Mouse (Mus musculus): ENCODE results near the gene Grip1. TPM values are rescaled to one million over a fixed set of nuclear protein-coding genes. Genes with fewer than 3 reads are reported as not detected.

Grip1 gene
- polyA plus RNA-seq, 1 experiment from 2014 or later: 4.7 TPM

DNA sequence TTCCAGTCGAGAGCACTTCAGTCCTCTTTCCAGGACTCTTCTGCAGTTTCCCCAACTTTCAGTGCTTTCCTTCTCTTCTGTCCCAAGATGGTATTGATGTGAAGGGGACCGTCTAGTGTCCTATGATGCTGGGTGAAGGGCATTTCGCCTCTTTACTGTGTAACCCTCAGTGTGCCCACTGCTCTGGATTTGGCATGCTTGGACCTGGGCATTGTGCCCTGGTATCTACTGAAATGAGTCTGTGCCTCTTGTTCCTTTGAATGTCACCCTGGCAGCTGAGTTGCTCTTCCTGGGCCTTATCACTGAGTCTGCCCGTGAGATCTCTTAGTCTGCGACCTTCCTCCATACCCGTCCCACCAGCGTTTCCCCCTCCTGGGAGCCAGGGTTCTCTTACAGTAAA, 9.7 kb downstream of the Grip1 start:
- Histone ChIP-seq H3K9ac (no peak overlapping the region), H3K4me1 (peaks cover 7% of the 10 kb centered on the region; the same call in 1 of the 2 replicates), H3K27ac (no peak overlapping the region), H3K27me3 (no peaks in the 10 kb centered on the region), H3K4me3 (no peak overlapping the region), H3K4me2 (no peak overlapping the region), H3K9me3 (no peaks in the 10 kb centered on the region), H3K36me3 (no peaks in the 10 kb centered on the region)
- ATAC-seq (ENCODE audit: insufficient number of reproducible peaks, insufficient read depth, low FRiP score, low TSS enrichment, low read depth): no peak
- 89% methylated on average over 7 of the region's 7 CpGs for WGBS

DNA sequence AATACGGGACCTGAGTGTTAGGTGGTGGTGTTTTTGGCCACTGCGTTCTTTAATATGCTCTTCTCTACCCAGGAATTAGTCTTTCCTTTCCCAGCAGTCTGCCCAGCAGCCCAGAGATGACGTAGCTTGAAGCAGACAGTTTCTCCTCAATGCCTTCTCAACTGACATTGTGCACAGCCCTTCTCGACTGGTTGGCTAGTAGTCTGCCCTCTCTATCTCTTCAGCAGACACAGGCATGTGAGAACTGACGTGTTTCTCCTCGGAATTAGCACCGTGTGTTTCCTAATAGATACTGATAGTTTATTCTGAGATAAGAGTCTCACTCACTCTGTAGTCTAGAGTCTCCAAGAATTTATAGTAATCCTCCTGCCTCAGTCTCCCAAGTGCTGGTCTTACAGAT, 10.2 kb downstream of the Grip1 start:
- no peak for ATAC-seq (ENCODE audit: insufficient number of reproducible peaks, insufficient read depth, low FRiP score, low TSS enrichment, low read depth)
- H3K27ac ChIP-seq: no peak overlapping the region
- H3K4me2 ChIP-seq: no peak overlapping the region
- no peaks in the 10 kb centered on the region for H3K9me3 ChIP-seq
- H3K4me3 ChIP-seq: no peak overlapping the region
- no peaks in the 10 kb centered on the region for H3K27me3 ChIP-seq
- no peak overlapping the region for H3K9ac ChIP-seq
- no peaks in the 10 kb centered on the region for H3K36me3 ChIP-seq
- peaks cover 7% of the 10 kb centered on the region; the same call in 1 of the 2 replicates for H3K4me1 ChIP-seq
- WGBS: 89% methylated on average over 7 of the region's 7 CpGs

DNA sequence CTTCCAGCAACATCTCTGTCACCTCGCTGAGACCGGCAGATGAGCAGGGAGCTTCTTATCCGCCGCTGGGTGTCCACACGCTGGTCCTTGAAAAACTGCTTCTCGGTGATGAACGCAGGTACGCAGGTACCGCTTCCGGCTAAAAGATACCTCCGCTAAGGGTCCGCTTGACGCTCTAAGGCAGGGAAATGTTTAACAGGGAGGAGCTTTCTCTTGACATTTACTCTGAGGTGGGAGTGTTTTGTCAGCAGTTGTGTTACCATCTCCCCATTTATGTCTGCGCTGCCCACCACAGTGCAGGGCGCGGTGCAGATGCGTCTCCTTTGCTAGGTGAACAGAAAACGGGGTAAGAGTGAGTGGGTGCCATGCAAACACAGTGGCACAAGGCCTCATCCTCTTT, 14.3 kb downstream of the Grip1 start:
- no peak for ATAC-seq (ENCODE audit: insufficient number of reproducible peaks, insufficient read depth, low FRiP score, low TSS enrichment, low read depth)
- no peaks in the 10 kb centered on the region for H3K36me3 ChIP-seq
- 93% methylated on average over 18 of the region's 18 CpGs for WGBS
- H3K27me3 ChIP-seq: no peaks in the 10 kb centered on the region
- no peak overlapping the region for H3K4me3 ChIP-seq
- H3K4me2 ChIP-seq: no peak overlapping the region
- H3K4me1 ChIP-seq: no peaks in the 10 kb centered on the region
- H3K27ac ChIP-seq: no peak overlapping the region
- H3K9ac ChIP-seq: no peak overlapping the region
- no peaks in the 10 kb centered on the region for H3K9me3 ChIP-seq

- WGBS: 98% methylated on average over 1 of the region's 1 CpGs
- Histone ChIP-seq H3K4me3 (no peak overlapping the region), H3K9me3 (no peaks in the 10 kb centered on the region), H3K4me2 (no peak overlapping the region), H3K27me3 (no peaks in the 10 kb centered on the region), H3K36me3 (no peaks in the 10 kb centered on the region), H3K27ac (no peak overlapping the region), H3K9ac (no peak overlapping the region), H3K4me1 (no peaks in the 10 kb centered on the region)
- no peak for ATAC-seq (ENCODE audit: insufficient number of reproducible peaks, insufficient read depth, low FRiP score, low TSS enrichment, low read depth)
Measured at GRCm38 (mm10) chr10:119470096-119470495, 16.5 kb downstream of the Grip1 start.

DNA sequence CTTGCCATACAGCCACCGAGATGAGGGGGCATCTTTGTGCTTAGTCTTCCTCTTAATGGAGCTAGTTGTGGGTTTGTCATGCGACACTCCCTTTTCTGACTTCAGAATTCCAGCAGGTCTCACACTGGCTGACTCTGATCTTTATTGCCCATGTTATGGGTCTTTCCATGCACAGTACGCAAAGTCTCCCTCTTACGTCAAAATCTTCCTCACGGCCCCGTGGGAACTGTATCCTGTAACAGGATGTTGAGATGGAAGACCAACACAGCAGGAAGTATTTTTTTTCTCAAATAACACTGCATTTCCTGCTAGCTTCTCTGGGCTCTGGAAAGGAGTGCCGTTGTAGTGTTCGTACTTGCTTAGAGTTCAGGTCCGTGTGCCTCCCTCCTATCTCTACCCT, 21.5 kb downstream of the Grip1 start:
- H3K9me3 ChIP-seq: no peaks in the 10 kb centered on the region
- 63% methylated on average over 9 of the region's 9 CpGs for WGBS
- H3K27me3 ChIP-seq: no peaks in the 10 kb centered on the region
- no peak overlapping the region for H3K27ac ChIP-seq
- no peak for ATAC-seq (ENCODE audit: insufficient number of reproducible peaks, insufficient read depth, low FRiP score, low TSS enrichment, low read depth)
- no peak overlapping the region for H3K4me2 ChIP-seq
- H3K4me3 ChIP-seq: no peak overlapping the region
- H3K36me3 ChIP-seq: no peaks in the 10 kb centered on the region
- no peaks in the 10 kb centered on the region for H3K4me1 ChIP-seq
- H3K9ac ChIP-seq: no peak overlapping the region

DNA sequence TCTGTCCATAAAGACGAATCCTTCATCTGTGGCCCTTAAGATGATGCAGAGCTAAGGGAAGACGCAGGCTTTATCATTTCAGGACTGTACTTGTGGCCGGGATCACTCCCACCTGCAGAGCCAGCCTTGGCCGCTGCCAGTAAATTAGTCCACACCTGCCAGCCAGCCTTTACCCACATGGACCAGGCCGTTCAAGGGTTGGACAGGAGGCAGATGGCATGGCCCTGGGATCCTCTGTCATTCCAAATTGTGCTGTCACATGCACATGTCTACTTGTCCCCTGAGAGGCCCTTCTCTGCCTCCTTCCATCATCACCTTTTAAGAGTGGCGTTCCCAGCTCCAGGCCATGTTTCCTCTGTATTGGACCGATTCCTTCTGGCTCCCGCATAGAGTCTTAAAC, 24.0 kb downstream of the Grip1 start:
- no peaks in the 10 kb centered on the region for H3K27me3 ChIP-seq
- H3K4me2 ChIP-seq: no peak overlapping the region
- no peak for ATAC-seq (ENCODE audit: insufficient number of reproducible peaks, insufficient read depth, low FRiP score, low TSS enrichment, low read depth)
- H3K27ac ChIP-seq: no peak overlapping the region
- H3K4me3 ChIP-seq: no peak overlapping the region
- no peaks in the 10 kb centered on the region for H3K36me3 ChIP-seq
- whole genome bisulfite sequencing: 87% methylated on average over 8 of the region's 8 CpGs
- no peaks in the 10 kb centered on the region for H3K9me3 ChIP-seq
- no peaks in the 10 kb centered on the region for H3K4me1 ChIP-seq
- no peak overlapping the region for H3K9ac ChIP-seq

DNA sequence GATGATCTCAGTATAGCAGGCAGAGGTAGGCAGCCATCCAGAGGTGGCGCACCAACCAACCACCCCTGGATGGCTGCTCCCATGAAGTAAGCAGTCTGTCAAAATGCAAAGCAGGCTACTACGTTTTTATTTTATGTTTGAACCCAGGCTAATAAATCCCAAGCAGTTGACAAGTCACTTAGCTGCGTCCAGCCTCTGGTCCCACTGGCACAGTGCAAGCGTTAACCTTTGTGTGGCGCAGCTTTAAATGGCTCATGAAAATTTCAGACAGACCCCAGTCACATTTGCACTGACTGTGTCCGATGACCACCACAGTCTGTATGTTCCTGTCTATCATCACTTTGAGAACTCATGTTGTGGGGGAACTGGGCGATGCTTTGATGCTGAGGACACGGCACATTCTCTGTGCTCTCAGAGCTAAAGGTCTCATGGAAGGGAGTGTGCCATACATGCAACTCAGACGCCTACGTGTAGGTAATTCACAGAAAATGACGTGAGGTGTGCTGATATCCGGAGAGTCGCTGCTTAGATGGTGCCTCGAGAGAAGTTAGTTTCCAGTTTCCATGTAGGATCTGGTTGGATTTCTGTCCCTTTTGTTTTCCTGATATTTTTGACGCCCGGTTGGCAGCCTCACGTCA, 29.6 kb downstream of the Grip1 start:
- Histone ChIP-seq H3K9me3 (no peaks in the 10 kb centered on the region), H3K27ac (no peak overlapping the region), H3K4me3 (no peak overlapping the region), H3K36me3 (no peaks in the 10 kb centered on the region), H3K9ac (no peak overlapping the region), H3K4me1 (peaks cover 11% of the 10 kb centered on the region), H3K27me3 (no peaks in the 10 kb centered on the region), H3K4me2 (no peak overlapping the region)
- WGBS: 72% methylated on average over 17 of the region's 17 CpGs
- ATAC-seq (ENCODE audit: insufficient number of reproducible peaks, insufficient read depth, low FRiP score, low TSS enrichment, low read depth): no peak

- H3K4me2 ChIP-seq: no peak overlapping the region
- H3K27ac ChIP-seq: no peak overlapping the region
- no peak overlapping the region for H3K4me3 ChIP-seq
- H3K9me3 ChIP-seq: no peaks in the 10 kb centered on the region
- H3K36me3 ChIP-seq: no peaks in the 10 kb centered on the region
- ATAC-seq (ENCODE audit: insufficient number of reproducible peaks, insufficient read depth, low FRiP score, low TSS enrichment, low read depth): no peak
- whole genome bisulfite sequencing: 17% methylated on average over 6 of the region's 6 CpGs
- no peak overlapping the region for H3K9ac ChIP-seq
- H3K27me3 ChIP-seq: no peaks in the 10 kb centered on the region
- H3K4me1 ChIP-seq: peaks cover 11% of the 10 kb centered on the region
Measured at GRCm38 (mm10) chr10:119483766-119484165, 30.1 kb downstream of the Grip1 start.

- ATAC-seq (ENCODE audit: insufficient number of reproducible peaks, insufficient read depth, low FRiP score, low TSS enrichment, low read depth): no peak
- no peaks in the 10 kb centered on the region for H3K27me3 ChIP-seq
- no peak overlapping the region for H3K4me2 ChIP-seq
- H3K9me3 ChIP-seq: no peaks in the 10 kb centered on the region
- no peak overlapping the region for H3K27ac ChIP-seq
- 92% methylated on average over 7 of the region's 7 CpGs for WGBS
- H3K4me3 ChIP-seq: no peak overlapping the region
- H3K4me1 ChIP-seq: peaks cover 11% of the 10 kb centered on the region
- no peak overlapping the region for H3K9ac ChIP-seq
- H3K36me3 ChIP-seq: no peaks in the 10 kb centered on the region
Measured at GRCm38 (mm10) chr10:119486936-119487335, 33.3 kb downstream of the Grip1 start.

GRCm38 (mm10) chr10:119490831-119491230, 37.2 kb downstream of the Grip1 start:
- Histone ChIP-seq H3K9me3 (no peaks in the 10 kb centered on the region), H3K27ac (no peak overlapping the region), H3K9ac (no peak overlapping the region), H3K27me3 (no peaks in the 10 kb centered on the region), H3K4me3 (no peak overlapping the region), H3K4me2 (no peak overlapping the region), H3K4me1 (no peaks in the 10 kb centered on the region), H3K36me3 (no peaks in the 10 kb centered on the region)
- no peak for ATAC-seq (ENCODE audit: insufficient number of reproducible peaks, insufficient read depth, low FRiP score, low TSS enrichment, low read depth)
- 90% methylated on average over 18 of the region's 18 CpGs for WGBS

- Histone ChIP-seq H3K4me3 (no peak overlapping the region), H3K27me3 (no peaks in the 10 kb centered on the region), H3K9me3 (peaks cover 8% of the 10 kb centered on the region; the same call in 1 of the 2 replicates), H3K4me1 (no peaks in the 10 kb centered on the region), H3K36me3 (peaks cover 4% of the 10 kb centered on the region; the same call in 1 of the 2 replicates), H3K4me2 (no peak overlapping the region), H3K27ac (no peak overlapping the region), H3K9ac (no peak overlapping the region)
- ATAC-seq (ENCODE audit: insufficient number of reproducible peaks, insufficient read depth, low FRiP score, low TSS enrichment, low read depth): no peak
- WGBS: 94% methylated on average over 8 of the region's 8 CpGs
Measured at GRCm38 (mm10) chr10:119495317-119495716, 41.7 kb downstream of the Grip1 start.

GRCm38 (mm10) chr10:119496221-119496620, 42.6 kb downstream of the Grip1 start:
- Histone ChIP-seq H3K4me3 (no peak overlapping the region), H3K9ac (no peak overlapping the region), H3K36me3 (peaks cover 4% of the 10 kb centered on the region; the same call in 1 of the 2 replicates), H3K4me2 (no peak overlapping the region), H3K4me1 (no peaks in the 10 kb centered on the region), H3K9me3 (peaks cover 8% of the 10 kb centered on the region; the same call in 1 of the 2 replicates), H3K27ac (no peak overlapping the region), H3K27me3 (no peaks in the 10 kb centered on the region)
- WGBS: 81% methylated on average over 5 of the region's 5 CpGs
- no peak for ATAC-seq (ENCODE audit: insufficient number of reproducible peaks, insufficient read depth, low FRiP score, low TSS enrichment, low read depth)
